Mouse (Mus musculus): ENCODE results near the gene Rnf13. TPM values are rescaled to one million over a fixed set of nuclear protein-coding genes. Genes with fewer than 3 reads are reported as not detected.
"Not testable (repeated sequence)": the region's sequence is repeated elsewhere in the genome, so short reads cannot be mapped to it uniquely, and the experiment has no call there.

Gene Rnf13
- total and polyA plus RNA-seq, 3 experiments = 18.8 to 26.1 TPM; not detected in 1

GRCm38 (mm10) chr3:57789005-57789962 lies 53.4 kb downstream of the Rnf13 start:
- TF ChIP-seq GABPA (IDR thresholded peaks at IDR 0.05; ENCODE audit: low read depth, low read length) (no peak), MEF2A (IDR thresholded peaks at IDR 0.05; ENCODE audit: extremely low read depth, insufficient replicate concordance, low read depth, low read length, poor library complexity, severe bottlenecking) (no peak), BHLHE40 (IDR thresholded peaks at IDR 0.05; ENCODE audit: borderline replicate concordance, low read depth, low read length) (no peak), TCF12 (IDR thresholded peaks at IDR 0.05; ENCODE audit: low read depth, low read length) (no peak), MXI1 (IDR thresholded peaks at IDR 0.05; ENCODE audit: low read depth, low read length) (no peak), KAT2A (conservative IDR thresholded peaks at IDR 0.05; ENCODE audit: low read depth, low read length) (no peak), NRF1 (IDR thresholded peaks at IDR 0.05; ENCODE audit: insufficient read depth, low read depth, low read length, poor library complexity, severe bottlenecking) (no peak), MAZ (IDR thresholded peaks at IDR 0.05; ENCODE audit: low read depth, low read length) (no peak), USF2 (IDR thresholded peaks at IDR 0.05; ENCODE audit: borderline replicate concordance in 1 of 2, insufficient read depth in 1 of 2, low read depth in 1 of 2, low read length in 2 of 2) (no peak), NELFE (IDR thresholded peaks at IDR 0.05; ENCODE audit: low read depth, low read length) (no peak), MAFK (IDR thresholded peaks at IDR 0.05; ENCODE audit: borderline replicate concordance, low read depth, low read length) (no peak), POLR2A (IDR thresholded peaks at IDR 0.05; ENCODE audit: control insufficient read depth in 1 of 2, insufficient read depth in 1 of 2, low read depth in 1 of 2, low read length in 2 of 2, poor library complexity in 1 of 2) (no peak), CHD2 (IDR thresholded peaks at IDR 0.05; ENCODE audit: low read length) (no peak), POLR2AphosphoS5 (IDR thresholded peaks at IDR 0.05; ENCODE audit: borderline replicate concordance, low read depth, low read length) (no peak), ZNF384 (IDR thresholded peaks at IDR 0.05; ENCODE audit: low read depth, low read length) (no peak), HCFC1 (IDR thresholded peaks at IDR 0.05; ENCODE audit: low read depth, low read length) (no peak), POLR2AphosphoS2 (IDR thresholded peaks at IDR 0.05; ENCODE audit: low read length) (no peak)
- DNase-seq (ENCODE audit: low read depth, low spot score) = no peak
- H3K27me3 ChIP-seq (ENCODE audit: control insufficient read depth in 1 of 2, insufficient read depth in 2 of 2, low read length in 2 of 2) = no peaks in the 10 kb centered on the region

GRCm38 (mm10) chr3:57791104-57791503 lies 55.2 kb downstream of the Rnf13 start:
- no peak overlapping the region for H3K4me3 ChIP-seq (ENCODE audit: control insufficient read depth in 1 of 2, insufficient read depth in 1 of 2, low read depth in 2 of 2, low read length in 2 of 2)
- no peaks in the 10 kb centered on the region for H3K9me3 ChIP-seq (replicated peaks; ENCODE audit: insufficient read depth, low read length)
- no peak overlapping the region for H3K9ac ChIP-seq (ENCODE audit: control insufficient read depth, low read depth, low read length, poor library complexity, severe bottlenecking)
- TF ChIP-seq TBP (IDR thresholded peaks at IDR 0.05; ENCODE audit: low read depth, low read length) (no peak), TCF12 (IDR thresholded peaks at IDR 0.05; ENCODE audit: low read depth, low read length) (no peak), CTCF (IDR thresholded peaks at IDR 0.05 in 2 of 3, conservative IDR thresholded peaks at IDR 0.05 in 1 of 3; ENCODE audit: control insufficient read depth in 1 of 3, insufficient read depth in 1 of 3, low read depth in 2 of 3, low read length in 3 of 3, poor library complexity in 1 of 3, severe bottlenecking in 1 of 3) (no peak), UBTF (IDR thresholded peaks at IDR 0.05; ENCODE audit: borderline replicate concordance, insufficient read depth, low read depth, low read length) (no peak), TAL1 (IDR thresholded peaks at IDR 0.05; ENCODE audit: low read length) (no peak), ELF1 (IDR thresholded peaks at IDR 0.05; ENCODE audit: low read depth, low read length) (no peak), ETS1 (IDR thresholded peaks at IDR 0.05; ENCODE audit: low read depth, low read length) (no peak), MAZ (IDR thresholded peaks at IDR 0.05; ENCODE audit: low read depth, low read length) (no peak), HCFC1 (IDR thresholded peaks at IDR 0.05; ENCODE audit: low read depth, low read length) (no peak)
- no peaks in the 10 kb centered on the region for H3K4me1 ChIP-seq (ENCODE audit: control insufficient read depth in 1 of 2, insufficient read depth in 2 of 2, low read length in 2 of 2)
- no peaks in the 10 kb centered on the region for H3K79me2 ChIP-seq (ENCODE audit: control insufficient read depth, insufficient read depth, low read length, poor library complexity)
- no peak overlapping the region for H3K27ac ChIP-seq (ENCODE audit: control insufficient read depth, low read depth, low read length)
- H3K27me3 ChIP-seq (ENCODE audit: control insufficient read depth in 1 of 2, insufficient read depth in 2 of 2, low read length in 2 of 2) = no peaks in the 10 kb centered on the region
- no peak for DNase-seq (ENCODE audit: low read depth, low spot score)
- H3K36me3 ChIP-seq (ENCODE audit: control insufficient read depth in 1 of 2, insufficient read depth in 2 of 2, low read length in 2 of 2) = peaks cover 0 to 2% of the 10 kb centered on the region in 2 experiments; a peak in 1 of 4 replicates

More at GRCm38 (mm10) chr3:57789005-57789962, 53.4 kb downstream of the Rnf13 start:
- Histone ChIP-seq H3K4me3 (ENCODE audit: control insufficient read depth in 1 of 2, insufficient read depth in 1 of 2, low read depth in 2 of 2, low read length in 2 of 2) (no peak overlapping the region), H3K36me3 (ENCODE audit: control insufficient read depth in 1 of 2, insufficient read depth in 2 of 2, low read length in 2 of 2) (peaks cover 0 to 2% of the 10 kb centered on the region in 2 experiments; a peak in 1 of 4 replicates), H3K27ac (ENCODE audit: control insufficient read depth, low read depth, low read length) (no peak overlapping the region), H3K9ac (ENCODE audit: control insufficient read depth, low read depth, low read length, poor library complexity, severe bottlenecking) (no peak overlapping the region), H3K4me1 (ENCODE audit: control insufficient read depth in 1 of 2, insufficient read depth in 2 of 2, low read length in 2 of 2) (no peaks in the 10 kb centered on the region), H3K79me2 (ENCODE audit: control insufficient read depth, insufficient read depth, low read length, poor library complexity) (no peaks in the 10 kb centered on the region), H3K9me3 (replicated peaks; ENCODE audit: insufficient read depth, low read length) (no peaks in the 10 kb centered on the region)

- not testable (repeated sequence) for H3K27ac ChIP-seq (ENCODE audit: control insufficient read depth, low read depth, low read length); H3K9ac ChIP-seq (ENCODE audit: control insufficient read depth, low read depth, low read length, poor library complexity, severe bottlenecking); H3K36me3 ChIP-seq (ENCODE audit: control insufficient read depth in 1 of 2, insufficient read depth in 2 of 2, low read length in 2 of 2); DNase-seq (ENCODE audit: low read depth, low spot score); H3K4me1 ChIP-seq (ENCODE audit: control insufficient read depth in 1 of 2, insufficient read depth in 2 of 2, low read length in 2 of 2); H3K27me3 ChIP-seq (ENCODE audit: control insufficient read depth in 1 of 2, insufficient read depth in 2 of 2, low read length in 2 of 2); H3K9me3 ChIP-seq (replicated peaks; ENCODE audit: insufficient read depth, low read length); H3K79me2 ChIP-seq (ENCODE audit: control insufficient read depth, insufficient read depth, low read length, poor library complexity); H3K4me3 ChIP-seq (ENCODE audit: control insufficient read depth in 1 of 2, insufficient read depth in 1 of 2, low read depth in 2 of 2, low read length in 2 of 2)
These were observed 59.2 kb downstream of the Rnf13 start for GRCm38 (mm10) chr3:57795071-57795470.

Data from MEL (cell line).